Mouse (Mus musculus) gastrocnemius, adult 2 months (tissue): Measurements from ENCODE around the gene Ntn5. TPM values are rescaled to one million over a fixed set of nuclear protein-coding genes. Genes with fewer than 3 reads are reported as not detected.

ENCODE experiments used
- DNase-seq: peaks from one replicate; pipeline ENCODE4 v3.0.0; 2022
- H3K27ac ChIP-seq: fragments of 200-600 bp; 2 replicates; pipeline ENCODE4 v1.8.1; 2022; ENCODE audit warnings: mild to moderate bottlenecking
- H3K4me3 ChIP-seq: fragments of 200-600 bp; 2 replicates; pipeline ENCODE4 v1.8.1; 2022; ENCODE audit warnings: mild to moderate bottlenecking, moderate library complexity
- CTCF ChIP-seq: fragments of 200-600 bp; IDR thresholded peaks from 2 replicates; pipeline ENCODE4 v1.8.1; 2022; ENCODE audit warnings: antibody characterized with exemption, mild to moderate bottlenecking, moderate library complexity
- intact Hi-C: fragments of 180-260 bp; cut with DNase I; formaldehyde crosslinking; loops from one replicate; pipeline ENCODE4 v1.15.1; 2025
- total RNA-seq, 2 experiments: library from RNA; stranded (reverse); gene quantifications; 2 replicates each; pipeline ENCODE4 v1.2.3; 2021

Gene Ntn5
- total RNA-seq, 2 experiments from 2014 or later: 0.20 to 0.50 TPM

DNA sequence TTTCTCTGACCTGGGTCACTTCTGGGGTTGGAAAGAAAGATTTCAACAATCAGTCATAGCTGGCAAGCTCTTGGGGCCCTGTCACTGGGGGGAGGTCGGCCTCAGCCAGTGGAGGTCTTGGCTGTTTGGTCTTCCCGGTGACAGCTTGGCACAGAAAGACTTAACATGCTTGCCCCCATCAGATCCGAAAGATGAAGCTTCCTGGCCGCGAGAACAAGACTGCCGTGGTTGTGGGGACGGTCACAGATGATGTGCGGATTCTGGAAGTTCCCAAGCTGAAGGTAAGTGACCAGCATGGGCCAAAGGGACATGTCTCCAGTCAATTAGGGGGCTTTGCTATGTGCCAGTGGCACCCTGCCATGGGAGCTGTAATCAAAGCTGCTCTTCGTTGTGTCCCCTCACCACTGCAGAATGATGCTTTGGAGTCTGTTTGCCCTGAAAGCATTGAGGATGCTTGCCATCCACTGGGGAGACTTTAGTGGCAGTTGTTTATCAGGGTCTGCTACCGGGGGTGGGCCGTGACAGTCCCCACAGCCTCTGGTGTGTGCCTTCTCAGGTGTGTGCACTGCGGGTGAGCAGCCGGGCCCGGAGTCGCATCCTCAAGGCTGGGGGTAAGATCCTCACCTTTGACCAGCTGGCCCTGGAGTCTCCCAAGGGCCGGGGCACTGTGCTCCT, 36.1 kb downstream of the Ntn5 start:
- Histone ChIP-seq H3K4me3 (0 out of 2 replicates have a peak overlapping the region, but pooled peaks have one; percentile 93), H3K27ac (no peak overlapping the region)
- no peak for TF ChIP-seq CTCF
- DNase-seq: no peak
- intact Hi-C loops: loop anchor here (10.0 kb wide), 2 partner anchors 1165 to 1345 kb away; partner anchors contain the start of gene Nr1h2

- 0 out of 2 replicates have a peak within 1 kb of the TSS, but pooled peaks have one; percentile 93 for H3K4me3 ChIP-seq
- H3K27ac ChIP-seq: peak within 1 kb of the TSS; percentile 79
- intact Hi-C loops: no loop called here
- DNase-seq: no peak
- peak; percentile 5; the same call in 1 of the 2 replicates for TF ChIP-seq CTCF
These were observed 36.8 kb downstream of the Ntn5 start, which contains the start of gene Fam83e for GRCm38 (mm10) chr7:45720413-45721233. Gene Fam83e, plus strand, starts transcription at chr7:45721212.

DNA sequence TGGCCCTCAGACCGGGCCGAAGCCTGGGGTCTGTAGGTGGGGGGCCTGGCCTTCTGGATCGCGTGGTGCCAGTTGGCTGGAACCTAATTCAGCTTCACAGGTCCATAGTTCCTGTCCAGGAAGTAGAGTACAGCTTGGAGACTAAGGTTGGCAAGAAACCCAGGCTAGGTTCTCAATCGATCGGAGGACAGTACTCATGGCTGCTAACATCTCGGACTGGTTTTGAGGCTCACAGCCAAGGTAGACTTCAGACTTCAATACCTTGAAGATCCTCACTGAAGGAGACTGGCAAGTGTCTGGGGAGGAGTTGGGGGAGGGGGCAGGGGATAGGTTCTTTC, 37.4 kb downstream of the Ntn5 start:
- intact Hi-C loops: no loop called here
- Histone ChIP-seq H3K4me3 (no peak overlapping the region), H3K27ac (peak overlapping the region; percentile 12; the same call in 1 of the 2 replicates)
- no peak for TF ChIP-seq CTCF
- DNase-seq: no peak

GRCm38 (mm10) chr7:45721642-45722347, 38.0 kb downstream of the Ntn5 start:
- peak; percentile 42 for DNase-seq
- no peak for TF ChIP-seq CTCF
- intact Hi-C loops: no loop called here
- Histone ChIP-seq H3K4me3 (no peak overlapping the region), H3K27ac (peak overlapping the region; percentile 79)

GRCm38 (mm10) chr7:45722348-45722713, 38.5 kb downstream of the Ntn5 start:
- intact Hi-C loops: no loop called here
- peak overlapping the region; percentile 79 for H3K27ac ChIP-seq
- TF ChIP-seq CTCF: peak; percentile 20; the same call in 1 of the 2 replicates
- H3K4me3 ChIP-seq: no peak overlapping the region
- DNase-seq: peak; percentile 81

DNA sequence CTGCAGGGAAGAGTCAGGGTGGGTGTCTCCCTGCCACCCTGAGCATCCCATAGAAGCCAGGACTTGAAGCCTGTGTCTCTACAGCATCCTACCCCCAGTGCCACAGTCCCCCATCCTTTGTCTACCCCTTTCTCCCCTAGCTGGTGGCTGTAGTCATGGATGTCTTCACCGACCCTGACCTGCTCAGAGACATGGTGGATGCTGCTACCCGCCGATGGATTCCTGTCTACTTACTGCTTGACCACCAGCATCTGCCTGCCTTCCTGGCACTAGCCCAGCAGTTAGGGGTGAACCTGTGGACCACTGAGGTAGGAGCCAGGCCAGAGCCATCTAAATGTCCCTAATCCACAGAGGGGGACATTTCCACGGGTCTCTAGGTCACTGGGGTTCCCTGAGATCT, 39.5 kb downstream of the Ntn5 start:
- Histone ChIP-seq H3K27ac (no peak overlapping the region), H3K4me3 (no peak overlapping the region)
- DNase-seq: no peak
- intact Hi-C loops: no loop called here
- no peak for TF ChIP-seq CTCF

GRCm38 (mm10) chr7:45723781-45724180, 40.0 kb downstream of the Ntn5 start:
- no peak for TF ChIP-seq CTCF
- no peak overlapping the region for H3K4me3 ChIP-seq
- H3K27ac ChIP-seq: no peak overlapping the region
- intact Hi-C loops: no loop called here
- no peak for DNase-seq

GRCm38 (mm10) chr7:45725151-45725550, 41.3 kb downstream of the Ntn5 start:
- DNase-seq: no peak
- Histone ChIP-seq H3K27ac (no peak overlapping the region), H3K4me3 (no peak overlapping the region)
- no peak for TF ChIP-seq CTCF
- intact Hi-C loops: no loop called here

GRCm38 (mm10) chr7:45725713-45726112, 41.9 kb downstream of the Ntn5 start, which contains the start of gene Spaca4:
Gene Spaca4, minus strand, starts transcription at chr7:45725813.
- Histone ChIP-seq H3K27ac (no peak within 1 kb of the TSS), H3K4me3 (no peak within 1 kb of the TSS)
- intact Hi-C loops: no loop called here
- no peak for TF ChIP-seq CTCF
- DNase-seq: no peak

DNA sequence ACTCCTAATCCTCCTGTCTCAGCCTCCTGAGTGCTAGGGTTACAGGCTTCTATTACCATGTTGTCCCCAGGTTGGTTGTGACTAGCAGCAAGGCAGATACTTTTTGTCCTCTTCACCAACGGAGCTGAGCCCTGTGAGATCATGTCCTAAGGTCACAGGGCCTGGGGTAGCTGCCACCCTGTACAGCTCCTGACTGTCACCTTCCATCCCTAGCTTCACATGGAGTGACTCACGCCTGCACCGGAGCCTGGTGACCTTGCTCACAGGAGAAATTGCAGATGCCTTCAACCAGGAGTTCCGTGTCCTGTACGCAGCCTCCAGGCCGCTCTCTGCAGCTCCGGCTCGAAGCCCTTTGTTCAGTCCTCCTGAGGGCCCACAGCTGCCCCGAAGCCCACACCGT, 42.6 kb downstream of the Ntn5 start:
- H3K27ac ChIP-seq: no peak overlapping the region
- H3K4me3 ChIP-seq: no peak overlapping the region
- intact Hi-C loops: no loop called here
- no peak for DNase-seq
- TF ChIP-seq CTCF: no peak

DNA sequence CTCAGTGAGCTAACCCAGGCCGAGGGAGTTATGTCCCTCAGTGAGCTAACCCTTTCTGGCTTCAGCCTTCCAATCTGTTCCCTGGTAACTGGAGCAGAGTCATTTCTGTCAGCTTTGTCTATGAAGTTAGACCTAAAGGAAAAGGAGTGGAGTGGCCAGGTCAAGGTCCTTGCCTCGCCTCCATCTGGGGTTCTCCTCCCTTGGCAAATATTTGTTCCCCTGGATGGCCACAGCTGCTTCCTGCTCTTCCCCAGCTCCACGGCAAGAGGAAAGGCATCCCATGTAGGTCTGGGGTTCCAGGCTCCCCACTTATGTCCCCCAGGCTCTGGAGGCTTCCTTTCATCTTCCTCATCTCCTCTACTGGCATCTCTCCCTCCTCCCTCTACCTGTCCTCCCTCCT, 43.8 kb downstream of the Ntn5 start:
- no peak overlapping the region for H3K27ac ChIP-seq
- H3K4me3 ChIP-seq: no peak overlapping the region
- DNase-seq: no peak
- intact Hi-C loops: no loop called here
- no peak for TF ChIP-seq CTCF

- Histone ChIP-seq H3K27ac (no peak overlapping the region), H3K4me3 (no peak overlapping the region)
- intact Hi-C loops: no loop called here
- peak; percentile 14; the same call in 1 of the 2 replicates for TF ChIP-seq CTCF
- peak; percentile 38 for DNase-seq
These were observed 47.1 kb downstream of the Ntn5 start for GRCm38 (mm10) chr7:45730727-45731431.
